Mouse (Mus musculus): ENCODE measurements around the gene Uqcc2. TPM values are rescaled to one million over a fixed set of nuclear protein-coding genes. Genes with fewer than 3 reads are reported as not detected.
A peak's percentile ranks its signal among the peaks of the same experiment; 100 is the strongest.

Gene Uqcc2
- polyA plus RNA-seq, 1 experiment: 148 TPM

- no peak overlapping the region for H3K4me3 ChIP-seq (ENCODE audit: insufficient read depth, low read length)
- TF ChIP-seq CTCF (IDR thresholded peaks at IDR 0.05; ENCODE audit: borderline replicate concordance, insufficient read depth, low read length) (peak; percentile 64), POLR2A (IDR thresholded peaks at IDR 0.05; ENCODE audit: low read depth, low read length) (no peak)
- no peaks in the 10 kb centered on the region; the same call in 1 of the 2 replicates for H3K4me1 ChIP-seq (ENCODE audit: control insufficient read depth, insufficient read depth, low read length)
- H3K27ac ChIP-seq (ENCODE audit: insufficient read depth, low read length): no peak overlapping the region
Measured at GRCm38 (mm10) chr17:27120561-27121024, 13.1 kb downstream of the Uqcc2 start.

GRCm38 (mm10) chr17:27119954-27120353 lies 13.8 kb downstream of the Uqcc2 start:
- no peak overlapping the region for H3K4me3 ChIP-seq (ENCODE audit: insufficient read depth, low read length)
- no peak overlapping the region for H3K27ac ChIP-seq (ENCODE audit: insufficient read depth, low read length)
- H3K4me1 ChIP-seq (ENCODE audit: control insufficient read depth, insufficient read depth, low read length): no peaks in the 10 kb centered on the region; the same call in 1 of the 2 replicates
- TF ChIP-seq POLR2A (IDR thresholded peaks at IDR 0.05; ENCODE audit: low read depth, low read length) (no peak), CTCF (IDR thresholded peaks at IDR 0.05; ENCODE audit: borderline replicate concordance, insufficient read depth, low read length) (no peak)

- Histone ChIP-seq H3K4me1 (ENCODE audit: control insufficient read depth, insufficient read depth, low read length) (no peaks in the 10 kb centered on the region; the same call in 1 of the 2 replicates), H3K4me3 (ENCODE audit: insufficient read depth, low read length) (no peak overlapping the region), H3K27ac (ENCODE audit: insufficient read depth, low read length) (no peak overlapping the region)
- no peak for TF ChIP-seq POLR2A (IDR thresholded peaks at IDR 0.05; ENCODE audit: low read depth, low read length)
- no peak for TF ChIP-seq CTCF (IDR thresholded peaks at IDR 0.05; ENCODE audit: borderline replicate concordance, insufficient read depth, low read length)
Measured at GRCm38 (mm10) chr17:27119540-27119895, 14.2 kb downstream of the Uqcc2 start.

GRCm38 (mm10) chr17:27118676-27119539 lies 14.8 kb downstream of the Uqcc2 start:
- TF ChIP-seq CTCF (IDR thresholded peaks at IDR 0.05; ENCODE audit: borderline replicate concordance, insufficient read depth, low read length): no peak
- no peak for TF ChIP-seq POLR2A (IDR thresholded peaks at IDR 0.05; ENCODE audit: low read depth, low read length)
- H3K27ac ChIP-seq (ENCODE audit: insufficient read depth, low read length): no peak overlapping the region
- no peaks in the 10 kb centered on the region; the same call in 1 of the 2 replicates for H3K4me1 ChIP-seq (ENCODE audit: control insufficient read depth, insufficient read depth, low read length)
- no peak overlapping the region for H3K4me3 ChIP-seq (ENCODE audit: insufficient read depth, low read length)

GRCm38 (mm10) chr17:27110072-27110471 lies 23.6 kb downstream of the Uqcc2 start:
- H3K4me1 ChIP-seq (ENCODE audit: control insufficient read depth, insufficient read depth, low read length): no peaks in the 10 kb centered on the region
- H3K4me3 ChIP-seq (ENCODE audit: insufficient read depth, low read length): no peak overlapping the region
- TF ChIP-seq CTCF (IDR thresholded peaks at IDR 0.05; ENCODE audit: borderline replicate concordance, insufficient read depth, low read length) (no peak), POLR2A (IDR thresholded peaks at IDR 0.05; ENCODE audit: low read depth, low read length) (no peak)
- H3K27ac ChIP-seq (ENCODE audit: insufficient read depth, low read length): no peak overlapping the region

GRCm38 (mm10) chr17:27107936-27108335 lies 25.8 kb downstream of the Uqcc2 start:
- no peak overlapping the region for H3K27ac ChIP-seq (ENCODE audit: insufficient read depth, low read length)
- TF ChIP-seq CTCF (IDR thresholded peaks at IDR 0.05; ENCODE audit: borderline replicate concordance, insufficient read depth, low read length) (no peak), POLR2A (IDR thresholded peaks at IDR 0.05; ENCODE audit: low read depth, low read length) (no peak)
- H3K4me1 ChIP-seq (ENCODE audit: control insufficient read depth, insufficient read depth, low read length): no peaks in the 10 kb centered on the region
- no peak overlapping the region for H3K4me3 ChIP-seq (ENCODE audit: insufficient read depth, low read length)

GRCm38 (mm10) chr17:27106745-27107144 lies 27.0 kb downstream of the Uqcc2 start:
- Histone ChIP-seq H3K4me3 (ENCODE audit: insufficient read depth, low read length) (no peak overlapping the region), H3K4me1 (ENCODE audit: control insufficient read depth, insufficient read depth, low read length) (no peaks in the 10 kb centered on the region), H3K27ac (ENCODE audit: insufficient read depth, low read length) (no peak overlapping the region)
- TF ChIP-seq CTCF (IDR thresholded peaks at IDR 0.05; ENCODE audit: borderline replicate concordance, insufficient read depth, low read length): no peak
- TF ChIP-seq POLR2A (IDR thresholded peaks at IDR 0.05; ENCODE audit: low read depth, low read length): no peak

GRCm38 (mm10) chr17:27105698-27106470 lies 27.8 kb downstream of the Uqcc2 start:
- Histone ChIP-seq H3K4me3 (ENCODE audit: insufficient read depth, low read length) (no peak overlapping the region), H3K27ac (ENCODE audit: insufficient read depth, low read length) (no peak overlapping the region), H3K4me1 (ENCODE audit: control insufficient read depth, insufficient read depth, low read length) (no peaks in the 10 kb centered on the region)
- TF ChIP-seq POLR2A (IDR thresholded peaks at IDR 0.05; ENCODE audit: low read depth, low read length) (no peak), CTCF (IDR thresholded peaks at IDR 0.05; ENCODE audit: borderline replicate concordance, insufficient read depth, low read length) (no peak)

GRCm38 (mm10) chr17:27101675-27102074 lies 32.0 kb downstream of the Uqcc2 start:
- Histone ChIP-seq H3K27ac (ENCODE audit: insufficient read depth, low read length) (no peak overlapping the region), H3K4me3 (ENCODE audit: insufficient read depth, low read length) (no peak overlapping the region), H3K4me1 (ENCODE audit: control insufficient read depth, insufficient read depth, low read length) (no peaks in the 10 kb centered on the region)
- no peak for TF ChIP-seq POLR2A (IDR thresholded peaks at IDR 0.05; ENCODE audit: low read depth, low read length)
- TF ChIP-seq CTCF (IDR thresholded peaks at IDR 0.05; ENCODE audit: borderline replicate concordance, insufficient read depth, low read length): no peak
